Mouse (Mus musculus) E14TG2a.4 (cell line): ENCODE measurements around the gene Alox5.

Source experiments
- CTCF ChIP-seq: conservative IDR thresholded peaks from 2 replicates; pipeline ENCODE4 v1.5.1; 2014; ENCODE audit warnings: low read length
- NANOG ChIP-seq: IDR thresholded peaks from 2 replicates; pipeline ENCODE4 v1.6.1; 2014; ENCODE audit warnings: borderline replicate concordance, low read length, mixed read lengths
- POU5F1 ChIP-seq: IDR thresholded peaks from 2 replicates; pipeline ENCODE4 v1.6.1; 2014; ENCODE audit warnings: low read length, borderline replicate concordance

- TF ChIP-seq CTCF (no peak), POU5F1 (no peak), NANOG (no peak)
These were observed 42.5 kb downstream of the Alox5 start for GRCm38 (mm10) chr6:116418487-116418886.
